Mouse (Mus musculus): Measurements from ENCODE around the gene Vangl1.

DNA sequence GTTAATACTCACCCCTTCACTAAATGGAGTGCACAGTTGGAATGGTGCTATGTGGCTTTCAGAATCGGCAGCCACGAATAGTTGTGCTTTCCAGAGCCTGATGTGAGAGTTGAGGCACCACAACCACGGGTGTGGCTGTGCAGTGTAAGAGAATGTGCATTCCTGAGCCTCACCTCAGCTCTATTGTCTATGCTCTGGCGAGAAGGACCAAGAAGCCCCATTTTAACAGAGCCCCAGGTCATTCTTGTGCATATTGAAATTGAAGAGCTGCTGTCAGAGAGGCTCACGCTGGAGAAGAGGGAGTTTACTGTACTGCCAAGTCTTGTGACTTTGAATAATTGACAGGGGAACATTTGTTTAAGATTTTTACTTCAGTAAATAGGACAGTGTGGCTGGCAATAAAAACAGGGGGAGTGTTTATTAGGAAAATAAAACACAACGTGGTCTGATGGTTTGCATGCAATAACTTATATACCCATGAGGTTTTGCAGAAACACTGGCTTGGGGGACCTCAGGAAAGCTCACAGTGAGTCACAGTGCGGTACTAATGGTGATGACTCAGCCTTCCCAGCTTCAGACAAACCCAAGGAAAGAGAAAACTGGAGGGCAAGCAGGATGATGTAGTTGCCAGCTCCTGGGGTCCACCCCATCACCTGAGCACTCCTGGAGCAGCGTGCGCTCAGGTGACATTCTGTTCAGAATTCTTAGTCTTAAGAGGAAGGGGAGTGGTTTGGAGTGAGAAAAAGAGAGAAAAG lies 100.5 kb downstream of the Vangl1 start:
- no peak for TF ChIP-seq CTCF (IDR thresholded peaks at IDR 0.05; ENCODE audit: control insufficient read depth, insufficient read depth, low read length)
- no peak for TF ChIP-seq POLR2A (IDR thresholded peaks at IDR 0.05; ENCODE audit: borderline replicate concordance, control insufficient read depth, low read depth, low read length)

Data from bone marrow, adult 2 months (tissue).